Mouse (Mus musculus) ES-E14 (cell line): ENCODE results near the gene Stx1a.

Experiments
- HCFC1 ChIP-seq: IDR thresholded peaks from 2 replicates; pipeline ENCODE4 v1.6.1; 2012; ENCODE audit warnings: low read length, inconsistent platforms, borderline replicate concordance; ENCODE audit not compliant: insufficient read depth
- ZC3H11A ChIP-seq: IDR thresholded peaks from 2 replicates; pipeline ENCODE4 v1.6.1; 2012; ENCODE audit warnings: low read depth, mild to moderate bottlenecking, inconsistent platforms, low read length, borderline replicate concordance
- ZNF384 ChIP-seq: IDR thresholded peaks from 2 replicates; pipeline ENCODE4 v1.6.1; 2012; ENCODE audit warnings: low read depth, low read length, inconsistent platforms

DNA sequence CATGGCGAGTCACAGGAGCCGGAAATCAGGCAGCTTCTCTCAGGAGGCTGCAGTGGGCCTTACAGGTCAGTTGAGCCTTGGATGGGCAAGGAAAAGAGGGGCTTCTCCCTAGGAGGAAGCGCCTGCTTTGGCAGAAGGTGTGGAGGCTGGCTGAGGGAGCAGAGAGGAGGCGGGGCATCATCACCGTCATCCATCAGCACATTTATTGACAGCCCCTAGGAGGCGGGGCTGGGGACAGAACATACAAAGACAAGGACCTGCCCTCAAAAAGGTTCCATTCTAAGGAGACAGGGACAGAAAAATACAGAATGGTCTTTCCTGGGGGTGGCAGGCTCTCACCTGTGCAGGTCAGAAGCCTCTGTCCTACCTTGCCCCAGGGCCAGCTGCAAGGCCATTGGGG is 49.4 kb downstream of the Stx1a start:
- TF ChIP-seq HCFC1 (no peak), ZC3H11A (no peak), ZNF384 (no peak)
